Mouse (Mus musculus): ENCODE measurements around the gene Thsd4. TPM values are rescaled to one million over a fixed set of nuclear protein-coding genes. Genes with fewer than 3 reads are reported as not detected.

Thsd4 gene
- polyA plus RNA-seq, 1 experiment: 1.3 TPM

DNA sequence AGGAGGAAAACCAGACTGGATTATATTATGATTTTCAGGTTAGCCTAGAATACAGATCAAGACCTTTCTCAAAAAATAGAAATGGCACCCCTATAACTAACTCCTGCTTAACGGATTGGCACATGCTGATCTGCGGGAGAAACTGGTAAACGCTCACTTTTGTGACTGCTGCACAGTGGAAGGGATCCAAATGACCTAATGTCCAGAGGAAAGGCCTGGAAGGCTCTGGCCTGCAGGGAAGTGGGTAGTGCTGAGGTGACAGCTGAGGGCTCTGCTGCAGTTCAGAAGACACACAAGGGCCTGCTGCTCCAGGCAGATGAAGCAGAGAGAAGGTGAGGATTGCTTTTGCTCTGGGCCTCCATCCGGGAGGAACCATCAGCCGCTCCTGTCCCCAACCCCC is 465.7 kb downstream of the Thsd4 start:
- Histone ChIP-seq H3K79me2 (ENCODE audit: control insufficient read depth, insufficient read depth) (no peaks in the 10 kb centered on the region), H3ac (ENCODE audit: control insufficient read depth, insufficient read length, low read depth) (no peak overlapping the region), H3K79me3 (ENCODE audit: low read depth) (no peaks in the 10 kb centered on the region), H3K27me3 (ENCODE audit: control insufficient read depth, insufficient read depth, insufficient read length) (no peaks in the 10 kb centered on the region), H3K4me3 (ENCODE audit: insufficient read depth, poor library complexity, severe bottlenecking) (no peak overlapping the region), H3K36me3 (ENCODE audit: control insufficient read depth, insufficient read depth) (no peaks in the 10 kb centered on the region)
- no peak for TF ChIP-seq CTCF (IDR thresholded peaks at IDR 0.05; ENCODE audit: control insufficient read depth, insufficient read depth, insufficient read length)
- TF ChIP-seq CEBPB (IDR thresholded peaks at IDR 0.05; ENCODE audit: low read depth): no peak
- no peak for TF ChIP-seq MYOD1 (IDR thresholded peaks at IDR 0.05; ENCODE audit: control insufficient read depth, insufficient read length, low read depth)
- TF ChIP-seq MAX (IDR thresholded peaks at IDR 0.05): no peak
- TF ChIP-seq USF1 (IDR thresholded peaks at IDR 0.05; ENCODE audit: low read depth): no peak
- TF ChIP-seq MYOG (IDR thresholded peaks at IDR 0.05; ENCODE audit: control insufficient read depth, extremely low read depth, insufficient read length): no peak
- TF ChIP-seq FOSL1 (IDR thresholded peaks at IDR 0.05; ENCODE audit: insufficient read depth, low read length, poor library complexity, severe bottlenecking): no peak

DNA sequence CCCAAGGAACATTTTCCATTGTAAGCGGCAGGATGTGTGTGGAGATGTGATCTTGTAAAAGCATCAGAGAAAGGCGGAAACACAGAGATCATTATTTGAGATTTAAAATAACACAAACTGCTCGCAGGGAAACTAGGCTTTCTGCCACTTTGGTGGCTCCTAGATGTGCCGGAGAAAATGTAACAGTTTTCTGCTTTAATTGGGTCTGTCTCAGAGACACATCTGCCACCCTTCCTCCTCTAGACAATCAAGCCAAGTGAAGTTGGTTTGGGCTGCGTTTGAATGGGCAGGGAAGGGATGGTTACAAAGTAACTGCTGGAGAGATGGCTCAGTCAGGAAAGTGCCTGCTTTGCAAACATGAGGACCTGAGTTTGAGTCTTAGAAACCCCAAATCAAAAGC is 466.9 kb downstream of the Thsd4 start:
- Histone ChIP-seq H3K4me3 (ENCODE audit: insufficient read depth, poor library complexity, severe bottlenecking) (no peak overlapping the region), H3K27me3 (ENCODE audit: control insufficient read depth, insufficient read depth, insufficient read length) (no peaks in the 10 kb centered on the region), H3ac (ENCODE audit: control insufficient read depth, insufficient read length, low read depth) (no peak overlapping the region), H3K79me2 (ENCODE audit: control insufficient read depth, insufficient read depth) (no peaks in the 10 kb centered on the region), H3K36me3 (ENCODE audit: control insufficient read depth, insufficient read depth) (no peaks in the 10 kb centered on the region), H3K79me3 (ENCODE audit: low read depth) (no peaks in the 10 kb centered on the region)
- no peak for TF ChIP-seq USF1 (IDR thresholded peaks at IDR 0.05; ENCODE audit: low read depth)
- TF ChIP-seq CEBPB (IDR thresholded peaks at IDR 0.05; ENCODE audit: low read depth): no peak
- no peak for TF ChIP-seq FOSL1 (IDR thresholded peaks at IDR 0.05; ENCODE audit: insufficient read depth, low read length, poor library complexity, severe bottlenecking)
- no peak for TF ChIP-seq MYOD1 (IDR thresholded peaks at IDR 0.05; ENCODE audit: control insufficient read depth, insufficient read length, low read depth)
- TF ChIP-seq MYOG (IDR thresholded peaks at IDR 0.05; ENCODE audit: control insufficient read depth, extremely low read depth, insufficient read length): no peak
- no peak for TF ChIP-seq CTCF (IDR thresholded peaks at IDR 0.05; ENCODE audit: control insufficient read depth, insufficient read depth, insufficient read length)
- no peak for TF ChIP-seq MAX (IDR thresholded peaks at IDR 0.05)

DNA sequence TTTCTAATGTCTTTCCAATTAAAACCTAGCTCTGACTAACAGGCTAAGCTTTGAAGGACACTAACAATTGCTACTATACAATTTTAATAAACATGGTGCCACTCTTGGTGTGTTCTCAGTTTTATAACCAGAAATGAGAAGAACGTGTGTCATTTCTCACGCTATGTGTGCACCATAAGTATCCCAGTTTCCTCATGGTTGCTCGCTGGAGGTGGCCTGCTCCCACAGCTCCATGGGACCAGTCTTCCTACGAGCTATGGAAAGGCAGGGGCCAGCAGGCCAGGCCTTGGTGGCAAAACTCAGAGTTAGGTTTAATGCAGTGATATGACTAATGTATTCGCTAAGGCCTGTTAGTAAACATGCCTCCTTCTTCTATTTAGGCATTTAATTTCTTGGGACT is 468.7 kb downstream of the Thsd4 start:
- Histone ChIP-seq H3K79me2 (ENCODE audit: control insufficient read depth, insufficient read depth) (no peaks in the 10 kb centered on the region), H3ac (ENCODE audit: control insufficient read depth, insufficient read length, low read depth) (no peak overlapping the region), H3K36me3 (ENCODE audit: control insufficient read depth, insufficient read depth) (no peaks in the 10 kb centered on the region), H3K27me3 (ENCODE audit: control insufficient read depth, insufficient read depth, insufficient read length) (no peaks in the 10 kb centered on the region), H3K79me3 (ENCODE audit: low read depth) (no peaks in the 10 kb centered on the region), H3K4me3 (ENCODE audit: insufficient read depth, poor library complexity, severe bottlenecking) (no peak overlapping the region)
- no peak for TF ChIP-seq MYOG (IDR thresholded peaks at IDR 0.05; ENCODE audit: control insufficient read depth, extremely low read depth, insufficient read length)
- no peak for TF ChIP-seq MYOD1 (IDR thresholded peaks at IDR 0.05; ENCODE audit: control insufficient read depth, insufficient read length, low read depth)
- no peak for TF ChIP-seq MAX (IDR thresholded peaks at IDR 0.05)
- TF ChIP-seq FOSL1 (IDR thresholded peaks at IDR 0.05; ENCODE audit: insufficient read depth, low read length, poor library complexity, severe bottlenecking): no peak
- TF ChIP-seq CTCF (IDR thresholded peaks at IDR 0.05; ENCODE audit: control insufficient read depth, insufficient read depth, insufficient read length): no peak
- no peak for TF ChIP-seq CEBPB (IDR thresholded peaks at IDR 0.05; ENCODE audit: low read depth)
- no peak for TF ChIP-seq USF1 (IDR thresholded peaks at IDR 0.05; ENCODE audit: low read depth)

DNA sequence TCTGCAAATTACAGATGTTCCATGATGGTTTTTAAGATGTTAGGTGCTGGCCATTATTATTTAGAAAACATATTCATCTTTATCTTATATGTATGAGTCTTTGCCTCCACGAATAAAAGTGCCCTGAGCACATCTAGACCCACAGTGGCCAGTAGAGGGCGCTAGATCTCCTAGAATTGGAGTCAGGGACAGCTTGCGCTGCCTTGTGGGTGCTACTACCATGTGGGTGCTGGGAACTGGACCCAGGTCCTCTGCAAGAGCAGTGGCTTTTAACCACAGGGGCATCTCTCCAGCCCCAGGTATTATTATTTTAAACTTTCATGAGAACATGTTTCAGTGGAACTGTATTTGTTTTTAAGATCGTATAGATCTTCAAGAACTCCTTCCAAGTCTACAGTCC is 469.4 kb downstream of the Thsd4 start:
- H3K36me3 ChIP-seq (ENCODE audit: control insufficient read depth, insufficient read depth): no peaks in the 10 kb centered on the region
- no peaks in the 10 kb centered on the region for H3K79me3 ChIP-seq (ENCODE audit: low read depth)
- H3K27me3 ChIP-seq (ENCODE audit: control insufficient read depth, insufficient read depth, insufficient read length): no peaks in the 10 kb centered on the region
- no peak overlapping the region for H3ac ChIP-seq (ENCODE audit: control insufficient read depth, insufficient read length, low read depth)
- TF ChIP-seq FOSL1 (IDR thresholded peaks at IDR 0.05; ENCODE audit: insufficient read depth, low read length, poor library complexity, severe bottlenecking) (no peak), USF1 (IDR thresholded peaks at IDR 0.05; ENCODE audit: low read depth) (no peak), CEBPB (IDR thresholded peaks at IDR 0.05; ENCODE audit: low read depth) (no peak), CTCF (IDR thresholded peaks at IDR 0.05; ENCODE audit: control insufficient read depth, insufficient read depth, insufficient read length) (no peak)
- H3K79me2 ChIP-seq (ENCODE audit: control insufficient read depth, insufficient read depth): no peaks in the 10 kb centered on the region
- H3K4me3 ChIP-seq (ENCODE audit: insufficient read depth, poor library complexity, severe bottlenecking): no peak overlapping the region

- Histone ChIP-seq H3K79me3 (ENCODE audit: low read depth) (no peaks in the 10 kb centered on the region), H3K36me3 (ENCODE audit: control insufficient read depth, insufficient read depth) (no peaks in the 10 kb centered on the region), H3ac (ENCODE audit: control insufficient read depth, insufficient read length, low read depth) (no peak overlapping the region), H3K4me3 (ENCODE audit: insufficient read depth, poor library complexity, severe bottlenecking) (no peak overlapping the region), H3K79me2 (ENCODE audit: control insufficient read depth, insufficient read depth) (no peaks in the 10 kb centered on the region), H3K27me3 (ENCODE audit: control insufficient read depth, insufficient read depth, insufficient read length) (no peaks in the 10 kb centered on the region)
- TF ChIP-seq MAX (IDR thresholded peaks at IDR 0.05) (no peak), MYOG (IDR thresholded peaks at IDR 0.05; ENCODE audit: control insufficient read depth, extremely low read depth, insufficient read length) (no peak), MYOD1 (IDR thresholded peaks at IDR 0.05; ENCODE audit: control insufficient read depth, insufficient read length, low read depth) (no peak), FOSL1 (IDR thresholded peaks at IDR 0.05; ENCODE audit: insufficient read depth, low read length, poor library complexity, severe bottlenecking) (no peak), CEBPB (IDR thresholded peaks at IDR 0.05; ENCODE audit: low read depth) (no peak), USF1 (IDR thresholded peaks at IDR 0.05; ENCODE audit: low read depth) (no peak), CTCF (IDR thresholded peaks at IDR 0.05; ENCODE audit: control insufficient read depth, insufficient read depth, insufficient read length) (no peak)
Observed at GRCm38 (mm10) chr9:60043175-60043574, 478.7 kb downstream of the Thsd4 start.

DNA sequence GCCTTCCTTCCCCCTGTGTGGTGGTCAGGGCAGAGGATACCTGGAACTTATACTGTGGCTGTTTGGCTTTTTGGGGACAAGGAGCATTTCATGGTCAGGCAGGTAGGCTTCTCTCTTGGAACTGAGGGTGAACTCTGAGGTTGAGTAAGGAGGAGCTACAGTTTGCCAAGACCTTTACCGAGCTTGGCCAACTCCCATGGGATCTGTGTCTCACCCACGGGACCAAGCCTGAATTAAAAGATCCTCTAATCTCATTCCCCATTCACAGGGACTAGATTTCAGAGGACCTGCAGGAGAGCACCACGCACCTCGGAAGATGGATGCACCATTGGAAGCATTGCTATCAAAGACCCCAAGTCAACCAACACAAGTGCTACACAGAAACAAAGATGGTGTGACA is 487.0 kb downstream of the Thsd4 start:
- Histone ChIP-seq H3ac (ENCODE audit: control insufficient read depth, insufficient read length, low read depth) (no peak overlapping the region), H3K27me3 (ENCODE audit: control insufficient read depth, insufficient read depth, insufficient read length) (peaks cover 10% of the 10 kb centered on the region), H3K79me3 (ENCODE audit: low read depth) (no peaks in the 10 kb centered on the region), H3K4me3 (ENCODE audit: insufficient read depth, poor library complexity, severe bottlenecking) (no peak overlapping the region), H3K36me3 (ENCODE audit: control insufficient read depth, insufficient read depth) (no peaks in the 10 kb centered on the region), H3K79me2 (ENCODE audit: control insufficient read depth, insufficient read depth) (no peaks in the 10 kb centered on the region)
- no peak for TF ChIP-seq FOSL1 (IDR thresholded peaks at IDR 0.05; ENCODE audit: insufficient read depth, low read length, poor library complexity, severe bottlenecking)
- TF ChIP-seq MYOG (IDR thresholded peaks at IDR 0.05; ENCODE audit: control insufficient read depth, extremely low read depth, insufficient read length): no peak
- no peak for TF ChIP-seq MAX (IDR thresholded peaks at IDR 0.05)
- TF ChIP-seq CTCF (IDR thresholded peaks at IDR 0.05; ENCODE audit: control insufficient read depth, insufficient read depth, insufficient read length): no peak
- TF ChIP-seq MYOD1 (IDR thresholded peaks at IDR 0.05; ENCODE audit: control insufficient read depth, insufficient read length, low read depth): no peak
- no peak for TF ChIP-seq CEBPB (IDR thresholded peaks at IDR 0.05; ENCODE audit: low read depth)
- TF ChIP-seq USF1 (IDR thresholded peaks at IDR 0.05; ENCODE audit: low read depth): no peak
